ENCODE assay signal across 28 mouse cellular contexts in the genomic region with DNA sequence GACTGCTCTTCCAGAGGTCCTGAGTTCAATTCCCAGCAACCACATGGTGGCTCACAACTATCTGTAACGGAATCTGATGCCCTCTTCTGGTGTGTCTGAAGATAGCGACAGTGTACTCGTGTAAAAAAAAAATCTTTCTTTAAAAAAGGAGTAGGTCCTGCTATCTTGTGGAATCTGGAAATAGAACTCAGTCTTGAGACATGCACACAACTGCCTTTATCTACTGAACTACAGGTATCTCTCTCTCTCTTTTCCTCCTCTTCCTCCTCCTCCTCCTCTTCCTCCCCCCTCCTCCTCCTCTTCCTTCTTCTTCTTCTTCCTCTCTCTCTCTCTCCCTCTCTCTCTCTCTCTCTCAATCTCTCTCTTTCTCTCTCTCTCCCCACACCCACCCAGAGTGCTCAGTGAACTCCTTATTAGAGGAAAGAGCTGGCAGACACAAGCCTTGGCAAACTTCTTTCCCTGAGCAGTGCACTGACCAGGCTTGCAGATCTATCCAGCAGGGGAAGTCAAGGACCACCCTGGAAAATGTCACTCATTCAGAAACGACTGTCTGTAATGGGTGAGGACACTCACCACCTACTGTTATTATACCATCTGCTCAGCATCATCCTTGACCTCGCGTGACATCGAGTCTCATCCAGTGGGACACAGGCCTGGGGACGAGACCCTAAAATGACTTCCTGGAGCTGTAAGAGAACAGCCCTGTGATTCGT. TPM values are rescaled to one million over a fixed set of nuclear protein-coding genes. Genes with fewer than 3 reads are reported as not detected.
DNase-seq lines count a peak whose midpoint lies in the region; ATAC-seq and TF ChIP-seq lines count a peak whose summit lies in the region.
"Had no signal": no experiment of that assay in that cellular context is flagged by ENCODE, and none has a peak within 500 bp of the region (broad histone marks: within the 10 kb centered on the region; RNA-seq: fewer than 3 reads in every experiment).

No protein-coding gene starts in this region.

- no peak for ATAC-seq in liver, postnatal 0 days
- no peak for ATAC-seq in liver, embryonic 11.5 days (replicated peaks; ENCODE audit: low FRiP score)
- ATAC-seq: activated CD4-positive, CD25-positive, alpha-beta regulatory T cell, adult 4 months; intestine, embryonic 15.5 days had no signal

- no peak overlapping the region for H3K27ac ChIP-seq in heart, adult 2 months
- H3K27ac ChIP-seq in liver, postnatal 0 days (ENCODE audit: low read depth) = no peak overlapping the region
- H3K27ac ChIP-seq in liver, embryonic 11.5 days (ENCODE audit: low read depth, low read length) = no peak overlapping the region
- no peak overlapping the region for H3K27ac ChIP-seq in MEL (ENCODE audit: control insufficient read depth, low read depth, low read length)
- H3K27ac ChIP-seq: embryonic facial prominence, embryonic 10.5 days; hindbrain, embryonic 14.5 days; intestine, embryonic 15.5 days; limb, embryonic 10.5 days; macrophage; midbrain, embryonic 10.5 days had no signal

- no peak overlapping the region for H3K4me2 ChIP-seq in liver, postnatal 0 days (ENCODE audit: low read depth, low read length)
- H3K4me2 ChIP-seq in liver, embryonic 11.5 days = no peak overlapping the region
- H3K4me2 ChIP-seq: heart, embryonic 12.5 days; hindbrain, embryonic 14.5 days; intestine, embryonic 15.5 days had no signal

- no peak for TF ChIP-seq POLR2A in heart, adult 2 months (IDR thresholded peaks at IDR 0.05; ENCODE audit: insufficient read depth, low read depth, low read length)
- no peak for TF ChIP-seq POLR2A in MEL (IDR thresholded peaks at IDR 0.05; ENCODE audit: control insufficient read depth in 1 of 2, insufficient read depth in 1 of 2, low read depth in 1 of 2, low read length in 2 of 2, poor library complexity in 1 of 2)

- no peaks in the 10 kb centered on the region for H3K79me2 ChIP-seq in heart, adult 2 months (replicated peaks; ENCODE audit: control insufficient read depth, insufficient read depth, low read length)
- no peaks in the 10 kb centered on the region for H3K79me2 ChIP-seq in MEL (ENCODE audit: control insufficient read depth, insufficient read depth, low read length, poor library complexity)

- no peaks in the 10 kb centered on the region for H3K27me3 ChIP-seq in heart, adult 2 months (ENCODE audit: control insufficient read depth, insufficient read depth, low read length)
- H3K27me3 ChIP-seq in liver, postnatal 0 days (ENCODE audit: insufficient read depth, low read length) = no peaks in the 10 kb centered on the region
- no peaks in the 10 kb centered on the region for H3K27me3 ChIP-seq in liver, embryonic 11.5 days (replicated peaks; ENCODE audit: control insufficient read depth, insufficient read depth, low read length)
- H3K27me3 ChIP-seq in MEL (ENCODE audit: control insufficient read depth in 1 of 2, insufficient read depth in 2 of 2, low read length in 2 of 2) = no peaks in the 10 kb centered on the region
- H3K27me3 ChIP-seq: heart, embryonic 12.5 days; intestine, embryonic 15.5 days had no signal

- no peaks in the 10 kb centered on the region for H3K36me3 ChIP-seq in heart, adult 2 months (ENCODE audit: control insufficient read depth, insufficient read depth, low read length)
- no peaks in the 10 kb centered on the region for H3K36me3 ChIP-seq in liver, postnatal 0 days (replicated peaks; ENCODE audit: insufficient read depth, low read length)
- H3K36me3 ChIP-seq in liver, embryonic 11.5 days (ENCODE audit: control insufficient read depth, insufficient read depth, low read length) = no peaks in the 10 kb centered on the region
- peaks cover 0 to 26% of the 10 kb centered on the region in 2 experiments; a peak in 2 of 4 replicates for H3K36me3 ChIP-seq in MEL (ENCODE audit: control insufficient read depth in 1 of 2, insufficient read depth in 2 of 2, low read length in 2 of 2)
- H3K36me3 ChIP-seq: embryonic facial prominence, embryonic 10.5 days; heart, embryonic 12.5 days; intestine, embryonic 15.5 days; limb, embryonic 10.5 days; midbrain, embryonic 10.5 days had no signal

- no peak for DNase-seq in heart, adult 2 months
- DNase-seq in heart, adult 18-20 months = no peak
- no peak for DNase-seq in liver, postnatal 0 days
- DNase-seq in liver, embryonic 11.5 days (ENCODE audit: low spot score) = no peak
- peak; percentile 53 for DNase-seq in 416B (ENCODE audit: low read depth)
- DNase-seq in MEL (ENCODE audit: low read depth, low spot score) = no peak
- DNase-seq in cerebellum, adult 9-11 months = no peak
- DNase-seq: adrenal gland, postnatal 14 days; cerebellum, adult 11 months; cerebellum, postnatal 25 days; right cerebral cortex, postnatal 4 days had no signal

- no peaks in the 10 kb centered on the region for H3K4me1 ChIP-seq in heart, adult 2 months (ENCODE audit: control insufficient read depth, insufficient read depth, low read length)
- H3K4me1 ChIP-seq in liver, postnatal 0 days (ENCODE audit: insufficient read depth) = no peaks in the 10 kb centered on the region
- H3K4me1 ChIP-seq in liver, embryonic 11.5 days (replicated peaks; ENCODE audit: control insufficient read depth, insufficient read depth, low read length) = no peaks in the 10 kb centered on the region
- peaks cover 22 to 40% of the 10 kb centered on the region in 2 experiments for H3K4me1 ChIP-seq in MEL (ENCODE audit: control insufficient read depth in 1 of 2, insufficient read depth in 2 of 2, low read length in 2 of 2)
- H3K4me1 ChIP-seq: embryonic facial prominence, embryonic 10.5 days; heart, embryonic 12.5 days; intestine, embryonic 15.5 days; limb, embryonic 10.5 days; midbrain, embryonic 10.5 days had no signal

- 65% methylated on average over 9 of the region's 9 CpGs for WGBS in heart, adult 2 months
- WGBS in liver, postnatal 0 days (ENCODE audit: insufficient replicate concordance) = 68% methylated on average over 9 of the region's 9 CpGs
- WGBS in liver, embryonic 11.5 days = 73% methylated on average over 9 of the region's 9 CpGs

- H3K9ac ChIP-seq in heart, adult 2 months (ENCODE audit: low read depth, low read length) = no peak overlapping the region
- no peak overlapping the region for H3K9ac ChIP-seq in liver, postnatal 0 days (replicated peaks)
- H3K9ac ChIP-seq in liver, embryonic 11.5 days (ENCODE audit: low read depth, low read length) = no peak overlapping the region
- H3K9ac ChIP-seq in MEL (ENCODE audit: control insufficient read depth, low read depth, low read length, poor library complexity, severe bottlenecking) = no peak overlapping the region
- H3K9ac ChIP-seq: heart, embryonic 12.5 days; hindbrain, embryonic 14.5 days; intestine, embryonic 15.5 days had no signal

- TF ChIP-seq CTCF in heart, adult 2 months (IDR thresholded peaks at IDR 0.05) = peak; percentile 35
- peak; percentile 46 for TF ChIP-seq CTCF in liver, postnatal 0 days (IDR thresholded peaks at IDR 0.05; ENCODE audit: low read depth)
- TF ChIP-seq CTCF in MEL (IDR thresholded peaks at IDR 0.05 in 2 of 3, conservative IDR thresholded peaks at IDR 0.05 in 1 of 3; ENCODE audit: control insufficient read depth in 1 of 3, insufficient read depth in 1 of 3, low read depth in 2 of 3, low read length in 3 of 3, poor library complexity in 1 of 3, severe bottlenecking in 1 of 3) = peak in 2 of 3 experiments; percentile 19 to 38; a peak in 4 of 6 replicates

- TF ChIP-seq EP300 in heart, adult 2 months (IDR thresholded peaks at IDR 0.05; ENCODE audit: insufficient read depth, low read depth, low read length) = no peak
- no peak for TF ChIP-seq EP300 in liver, postnatal 0 days (IDR thresholded peaks at IDR 0.05; ENCODE audit: low read depth)
- peak; percentile 60 to 67 for TF ChIP-seq EP300 in MEL (IDR thresholded peaks at IDR 0.05; ENCODE audit: low read depth in 1 of 2, low read length in 2 of 2)

- TF ChIP-seq RAD21 in MEL (IDR thresholded peaks at IDR 0.05; ENCODE audit: low read depth, low read length) = no peak; the same call in 1 of the 2 replicates

- no peak overlapping the region for H3K4me3 ChIP-seq in heart, adult 2 months
- no peak overlapping the region for H3K4me3 ChIP-seq in liver, postnatal 0 days (ENCODE audit: low read depth, low read length)
- no peak overlapping the region for H3K4me3 ChIP-seq in liver, embryonic 11.5 days (ENCODE audit: low read depth, low read length)
- H3K4me3 ChIP-seq in MEL (ENCODE audit: control insufficient read depth in 1 of 2, insufficient read depth in 1 of 2, low read depth in 2 of 2, low read length in 2 of 2) = no peak overlapping the region
- H3K4me3 ChIP-seq: embryonic facial prominence, embryonic 10.5 days; heart, embryonic 12.5 days; intestine, embryonic 15.5 days; limb, embryonic 10.5 days; midbrain, embryonic 10.5 days had no signal

- intact Hi-C loops in heart, adult 2 months (cut with DNase I) = loop anchor here (5.0 kb wide), 1 partner anchor 333 kb away; no protein-coding TSS in a partner anchor

- no peaks in the 10 kb centered on the region for H3K9me3 ChIP-seq in liver, postnatal 0 days (ENCODE audit: low read length)
- no peaks in the 10 kb centered on the region for H3K9me3 ChIP-seq in liver, embryonic 11.5 days (ENCODE audit: control insufficient read depth, low read length)
- H3K9me3 ChIP-seq in MEL (replicated peaks; ENCODE audit: insufficient read depth, low read length) = no peaks in the 10 kb centered on the region
- H3K9me3 ChIP-seq: embryonic facial prominence, embryonic 10.5 days; heart, embryonic 12.5 days; intestine, embryonic 15.5 days; limb, embryonic 10.5 days; midbrain, embryonic 10.5 days had no signal

RNA-seq across cellular contexts. Expression of gene Gm9964, which starts 3.2 kb away (rescaled TPM):
- total RNA-seq in heart, adult 2 months (2021) = under 1 TPM in 1 of 2 experiments, not detected in 1; 0.43 TPM
- polyA plus RNA-seq in heart, adult 2 months (2012; rRNA removed) = not detected in 2 replicates
- not detected for total RNA-seq in heart, adult 18-20 months (2021)
- not detected in 2 replicates for polyA plus RNA-seq in liver, postnatal 0 days (2015; fragmentation: Nextera tagmentation; extraction: Ambion mirVana)
- polyA plus RNA-seq in liver, embryonic 11.5 days (2014; fragmentation: Nextera tagmentation; extraction: Ambion mirVana) = not detected in 2 replicates
- not detected in 2 replicates for total RNA-seq in MEL (2012; rRNA removed)
- not detected for polyA plus RNA-seq in MEL (2012; ENCODE audit: insufficient read depth in 1 of 2, insufficient read length in 2 of 2, low read depth in 1 of 2, low replicate concordance in 2 of 2, missing spikeins in 1 of 2)
- total RNA-seq: adrenal gland, postnatal 14 days; gastrocnemius, postnatal 4 days; heart, postnatal 25 days; liver, adult 2 months; monocyte, adult 5-6 weeks had no signal
- polyA plus RNA-seq: activated CD4-positive, CD25-positive, alpha-beta regulatory T cell, adult 4 months; brain, embryonic 14.5 days; embryonic facial prominence, embryonic 10.5 days; forebrain, embryonic 11.5 days; heart, embryonic 12.5 days; hindbrain, embryonic 14.5 days; intestine, embryonic 15.5 days; kidney, embryonic 16.5 days; limb, embryonic 10.5 days; liver, adult 2 months; macrophage; midbrain, embryonic 10.5 days; neural tube, embryonic 11.5 days; stomach, embryonic 16.5 days had no signal

RNA-seq across cellular contexts. Expression of gene Nf1, which starts 39.6 kb away (rescaled TPM):
- total RNA-seq in heart, adult 2 months (2021) = 10 to 100 TPM; 30.5 to 30.9 TPM
- polyA plus RNA-seq in heart, adult 2 months (2012; rRNA removed) = 8.5 and 13.5 TPM in 2 replicates
- 10 to 100 TPM; 31.3 to 33.6 TPM for total RNA-seq in heart, adult 18-20 months (2021)
- polyA plus RNA-seq in liver, postnatal 0 days (2015; fragmentation: Nextera tagmentation; extraction: Ambion mirVana) = 2.7 and 2.8 TPM in 2 replicates
- polyA plus RNA-seq in liver, embryonic 11.5 days (2014; fragmentation: Nextera tagmentation; extraction: Ambion mirVana) = 4.9 TPM in 2 replicates
- total RNA-seq in MEL (2012; rRNA removed) = 13.2 and 14.8 TPM in 2 replicates
- polyA plus RNA-seq in MEL (2012; ENCODE audit: insufficient read depth in 1 of 2, insufficient read length in 2 of 2, low read depth in 1 of 2, low replicate concordance in 2 of 2, missing spikeins in 1 of 2) = 100 to 1,000 TPM in 1 of 2 experiments, 10 to 100 TPM in 1; 20.3 to 108 TPM

RNA-seq across cellular contexts. Expression of gene Wsb1, which starts 45.4 kb away (rescaled TPM):
- 10 to 100 TPM; 11.3 to 16.3 TPM for total RNA-seq in heart, adult 2 months (2021)
- 19.0 and 36.4 TPM in 2 replicates for polyA plus RNA-seq in heart, adult 2 months (2012; rRNA removed)
- 10 to 100 TPM; 12.6 to 13.8 TPM for total RNA-seq in heart, adult 18-20 months (2021)
- polyA plus RNA-seq in liver, postnatal 0 days (2015; fragmentation: Nextera tagmentation; extraction: Ambion mirVana) = 23.3 and 26.3 TPM in 2 replicates
- polyA plus RNA-seq in liver, embryonic 11.5 days (2014; fragmentation: Nextera tagmentation; extraction: Ambion mirVana) = 114 and 123 TPM in 2 replicates
- 48.8 and 56.2 TPM in 2 replicates for total RNA-seq in MEL (2012; rRNA removed)
- polyA plus RNA-seq in MEL (2012; ENCODE audit: insufficient read depth in 1 of 2, insufficient read length in 2 of 2, low read depth in 1 of 2, low replicate concordance in 2 of 2, missing spikeins in 1 of 2) = 10 to 100 TPM; 57.0 to 90.9 TPM
